Mouse (Mus musculus) stomach, embryonic 14.5 days (tissue): ENCODE measurements around the gene Rhoj. TPM values are rescaled to one million over a fixed set of nuclear protein-coding genes. Genes with fewer than 3 reads are reported as not detected.

Experiments used
- ATAC-seq: fragments of 200-750 bp; cut with Nextera tagmentation; 2 replicates; pipeline ENCODE4 v1.8.0; 2017; ENCODE audit warnings: low read depth, moderate TSS enrichment; ENCODE audit not compliant: insufficient number of reproducible peaks, insufficient read depth, low FRiP score
- H3K27ac ChIP-seq: fragments of 300-500 bp; sonication (generic); 2 replicates; pipeline ENCODE4 v1.5.1; 2014; ENCODE audit warnings: mild to moderate bottlenecking, low read length, moderate library complexity, mixed read lengths
- H3K27me3 ChIP-seq: fragments of 300-500 bp; sonication (generic); 2 replicates; pipeline ENCODE4 v1.6.1; 2014; ENCODE audit warnings: low read length, control low read depth, mixed read lengths; ENCODE audit not compliant: control insufficient read depth, insufficient read depth
- H3K36me3 ChIP-seq: fragments of 300-500 bp; sonication (generic); 2 replicates; pipeline ENCODE4 v1.6.1; 2014; ENCODE audit warnings: mild to moderate bottlenecking, control low read depth, low read length, moderate library complexity, mixed read lengths; ENCODE audit not compliant: control insufficient read depth, insufficient read depth
- H3K4me1 ChIP-seq: fragments of 300-500 bp; sonication (generic); 2 replicates; pipeline ENCODE4 v1.6.1; 2014; ENCODE audit warnings: low read length, control low read depth, mixed read lengths; ENCODE audit not compliant: control insufficient read depth, insufficient read depth
- H3K4me2 ChIP-seq: fragments of 300-500 bp; sonication (generic); replicated peaks from 2 replicates; pipeline ENCODE4 v1.6.1; 2014; ENCODE audit warnings: low read depth, low read length, control low read depth
- H3K4me3 ChIP-seq: fragments of 300-500 bp; sonication (generic); 2 replicates; pipeline ENCODE4 v1.5.1; 2014; ENCODE audit warnings: low read depth, low read length, control low read depth
- H3K9ac ChIP-seq: fragments of 300-500 bp; sonication (generic); replicated peaks from 2 replicates; pipeline ENCODE4 v1.6.1; 2014; ENCODE audit warnings: low read depth, mild to moderate bottlenecking, control low read depth, low read length, moderate library complexity, mixed read lengths
- H3K9me3 ChIP-seq: fragments of 300-500 bp; sonication (generic); 2 replicates; pipeline ENCODE4 v1.6.1; 2016; ENCODE audit warnings: low read depth, low read length, control low read depth; ENCODE audit not compliant: control insufficient read depth
- WGBS: fragments of 180-500 bp; shearing (Covaris S2); extraction: QIAGEN DNeasy Blood & Tissue Kit; methylation state at CpG from one replicate; pipeline ENCODE4 v1.1.7; 2014; 5-methylcytosine and 5-hydroxymethylcytosine counted together
- polyA plus RNA-seq: library from polyadenylated mRNA; unstranded; fragments of >200 nt; fragmentation: Nextera tagmentation; extraction: Ambion mirVana; gene quantifications from 2 replicates; pipeline ENCODE4 v1.2.1, GENCODE M21; 2014

Gene Rhoj
- polyA plus RNA-seq, 1 experiment from 2014 or later: 78.7 TPM

DNA sequence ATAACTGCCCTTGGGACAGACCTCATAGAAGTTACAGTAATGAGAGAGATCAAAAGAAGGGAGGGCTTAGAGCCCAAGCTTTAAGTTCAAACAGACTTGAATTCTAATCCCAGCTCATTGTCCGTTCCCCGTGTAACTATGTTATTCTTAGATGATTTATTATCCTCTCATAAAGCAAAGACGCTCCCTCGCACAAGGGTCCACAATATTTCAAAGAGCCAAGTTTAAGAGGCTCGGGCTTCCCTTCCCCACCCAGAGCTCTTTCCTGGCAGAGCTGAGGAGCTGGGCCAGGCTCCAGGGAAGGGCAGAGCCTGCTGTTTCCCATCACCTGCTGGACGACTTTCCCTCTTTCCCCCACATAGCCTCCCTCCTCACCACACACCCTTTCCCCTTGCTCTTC is 44.3 kb downstream of the Rhoj start:
- H3K9me3 ChIP-seq: no peaks in the 10 kb centered on the region
- no peaks in the 10 kb centered on the region for H3K36me3 ChIP-seq
- 14% methylated on average over 6 of the region's 6 CpGs for WGBS
- H3K4me1 ChIP-seq: peaks cover 5% of the 10 kb centered on the region; the same call in 1 of the 2 replicates
- no peaks in the 10 kb centered on the region for H3K27me3 ChIP-seq
- peak overlapping the region; percentile 83 for H3K27ac ChIP-seq
- H3K4me3 ChIP-seq: no peak overlapping the region
- H3K4me2 ChIP-seq: 0 out of 2 replicates have a peak overlapping the region, but pooled peaks have one; percentile 16
- ATAC-seq: peak; percentile 87; the same call in 1 of the 2 replicates
- H3K9ac ChIP-seq: no peak overlapping the region

GRCm38 (mm10) chr12:75354354-75354753 is 46.2 kb downstream of the Rhoj start:
- Histone ChIP-seq H3K9ac (no peak overlapping the region), H3K27me3 (no peaks in the 10 kb centered on the region), H3K27ac (no peak overlapping the region; the same call in 1 of the 2 replicates), H3K4me3 (no peak overlapping the region), H3K9me3 (no peaks in the 10 kb centered on the region), H3K36me3 (no peaks in the 10 kb centered on the region), H3K4me1 (peaks cover 5% of the 10 kb centered on the region; the same call in 1 of the 2 replicates), H3K4me2 (no peak overlapping the region)
- WGBS: 55% methylated on average over 7 of the region's 7 CpGs
- ATAC-seq: no peak

DNA sequence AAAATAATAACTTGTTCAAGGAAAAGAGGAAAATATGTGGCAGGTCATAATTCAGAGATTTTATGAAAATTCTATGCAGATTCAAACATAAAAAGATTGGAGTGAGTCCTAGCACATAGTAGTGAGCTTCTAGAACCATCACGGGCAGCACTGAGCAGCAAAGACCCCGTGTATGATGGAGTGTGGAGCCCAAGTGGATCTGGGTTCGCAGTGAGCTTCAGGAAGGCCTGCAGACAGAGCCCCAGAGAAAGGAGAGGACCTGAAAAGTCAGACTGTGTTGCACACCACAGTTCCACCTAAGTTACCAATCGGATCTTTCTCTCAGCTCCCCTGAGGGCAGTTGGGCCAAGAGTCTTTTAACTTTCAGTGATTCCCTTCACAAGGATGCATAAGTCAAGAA is 49.7 kb downstream of the Rhoj start:
- no peaks in the 10 kb centered on the region for H3K9me3 ChIP-seq
- no peak overlapping the region for H3K9ac ChIP-seq
- H3K4me3 ChIP-seq: no peak overlapping the region
- peaks cover 4% of the 10 kb centered on the region; the same call in 1 of the 2 replicates for H3K4me1 ChIP-seq
- H3K27me3 ChIP-seq: no peaks in the 10 kb centered on the region
- WGBS: 85% methylated on average over 4 of the region's 4 CpGs
- H3K36me3 ChIP-seq: no peaks in the 10 kb centered on the region
- no peak overlapping the region for H3K27ac ChIP-seq
- H3K4me2 ChIP-seq: no peak overlapping the region
- ATAC-seq: no peak

- no peak for ATAC-seq
- no peak overlapping the region for H3K4me3 ChIP-seq
- no peaks in the 10 kb centered on the region for H3K27me3 ChIP-seq
- H3K27ac ChIP-seq: no peak overlapping the region
- no peaks in the 10 kb centered on the region for H3K9me3 ChIP-seq
- no peak overlapping the region for H3K9ac ChIP-seq
- no peaks in the 10 kb centered on the region for H3K36me3 ChIP-seq
- H3K4me2 ChIP-seq: no peak overlapping the region
- H3K4me1 ChIP-seq: no peaks in the 10 kb centered on the region
- 74% methylated on average over 4 of the region's 4 CpGs for WGBS
These were observed 50.6 kb downstream of the Rhoj start for GRCm38 (mm10) chr12:75358714-75359113.

DNA sequence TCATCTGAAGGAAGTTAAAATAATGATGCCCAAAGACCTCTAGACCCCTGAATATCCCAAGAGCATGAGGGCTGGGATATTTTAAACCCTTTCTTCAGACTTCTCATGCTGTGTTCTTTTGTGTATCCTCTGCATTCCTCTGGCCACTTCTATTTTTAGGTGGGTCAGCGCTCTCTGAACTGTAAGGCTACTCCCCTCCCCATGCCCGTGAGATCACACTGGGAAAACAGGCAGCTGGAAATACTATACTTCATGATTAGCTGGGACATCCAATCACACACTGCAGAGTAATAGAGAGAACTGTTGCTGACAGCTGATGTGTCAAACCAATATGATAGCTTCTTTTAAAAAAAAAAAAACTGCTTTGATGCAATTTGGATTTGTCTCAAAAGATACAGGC is 51.4 kb downstream of the Rhoj start:
- ATAC-seq: no peak
- no peaks in the 10 kb centered on the region for H3K36me3 ChIP-seq
- WGBS: 53% methylated on average over 2 of the region's 2 CpGs
- H3K4me3 ChIP-seq: no peak overlapping the region
- H3K9me3 ChIP-seq: no peaks in the 10 kb centered on the region
- no peak overlapping the region for H3K4me2 ChIP-seq
- H3K9ac ChIP-seq: no peak overlapping the region
- H3K27me3 ChIP-seq: no peaks in the 10 kb centered on the region
- no peaks in the 10 kb centered on the region for H3K4me1 ChIP-seq
- H3K27ac ChIP-seq: no peak overlapping the region

DNA sequence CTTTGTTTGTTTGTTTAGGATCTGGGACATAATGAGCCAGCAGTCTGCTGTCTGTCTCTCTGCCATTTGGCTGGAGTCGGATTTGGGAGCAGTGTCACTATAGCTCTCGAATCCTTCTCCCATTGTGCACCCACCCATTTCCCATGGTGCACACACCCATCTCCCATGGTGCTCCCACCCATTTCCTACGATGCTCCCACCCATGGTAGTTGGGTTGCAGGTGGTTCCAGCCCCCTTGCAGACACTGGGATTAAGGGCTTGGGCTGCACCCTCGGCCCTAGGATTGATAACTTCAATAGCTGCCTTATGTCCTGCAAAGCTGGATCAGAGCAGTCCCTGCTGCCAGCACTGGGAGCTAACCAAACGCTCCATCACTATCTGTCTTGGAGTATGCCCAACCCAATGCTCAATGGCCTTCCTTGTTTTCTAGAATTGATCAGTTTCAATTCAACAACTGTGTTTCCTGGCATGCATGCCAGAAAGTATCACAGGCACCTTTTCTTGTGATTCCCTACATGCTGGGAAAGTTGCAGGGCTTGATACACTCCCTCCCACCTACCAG is 51.9 kb downstream of the Rhoj start:
- H3K4me3 ChIP-seq: no peak overlapping the region
- ATAC-seq: no peak
- no peak overlapping the region for H3K4me2 ChIP-seq
- no peaks in the 10 kb centered on the region for H3K27me3 ChIP-seq
- H3K9me3 ChIP-seq: no peaks in the 10 kb centered on the region
- H3K4me1 ChIP-seq: no peaks in the 10 kb centered on the region
- no peaks in the 10 kb centered on the region for H3K36me3 ChIP-seq
- no peak overlapping the region for H3K9ac ChIP-seq
- 57% methylated on average over 5 of the region's 5 CpGs for WGBS
- H3K27ac ChIP-seq: no peak overlapping the region

DNA sequence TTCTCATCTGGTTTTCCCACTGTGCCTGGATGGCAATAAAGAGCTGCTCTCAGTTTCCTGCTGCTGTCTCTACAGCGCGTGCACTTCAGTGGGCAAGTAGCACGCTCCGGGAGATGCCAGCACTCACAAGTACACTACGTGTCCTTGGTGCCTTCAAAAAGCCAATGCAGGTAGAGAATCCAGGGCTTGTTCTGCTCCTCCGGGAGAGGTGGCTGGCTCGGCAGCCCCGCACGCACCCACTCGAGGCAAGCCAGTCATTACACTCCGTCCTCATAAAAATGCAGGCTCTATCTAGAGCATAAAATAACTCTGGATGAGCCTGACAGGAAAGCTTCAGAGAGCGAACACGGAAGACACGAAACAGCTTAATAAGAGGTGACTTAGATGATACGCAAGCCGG is 54.3 kb downstream of the Rhoj start:
- 91% methylated on average over 16 of the region's 16 CpGs for WGBS
- no peaks in the 10 kb centered on the region for H3K4me1 ChIP-seq
- H3K27ac ChIP-seq: no peak overlapping the region

DNA sequence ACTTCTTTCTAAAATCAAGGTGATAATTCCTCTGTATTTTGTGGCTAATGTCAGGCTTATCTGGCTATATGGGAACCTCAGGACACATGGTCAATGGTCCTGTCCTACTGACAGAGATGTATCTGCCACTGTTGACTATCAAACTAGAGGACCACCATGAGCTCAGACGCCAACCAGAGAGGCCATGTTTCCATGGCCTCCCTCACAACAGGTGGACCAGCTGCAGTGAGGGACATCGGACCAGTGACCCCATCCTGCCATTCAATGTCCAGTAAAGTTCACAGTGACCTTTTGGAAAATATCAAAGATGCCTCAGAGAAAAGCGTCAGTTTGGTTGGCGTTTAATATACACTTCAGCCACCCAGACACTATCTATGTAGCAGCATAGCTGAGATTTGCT is 56.3 kb downstream of the Rhoj start:
- no peak overlapping the region for H3K27ac ChIP-seq
- H3K27me3 ChIP-seq: no peaks in the 10 kb centered on the region
- H3K36me3 ChIP-seq: no peaks in the 10 kb centered on the region
- H3K4me2 ChIP-seq: no peak overlapping the region
- no peak for ATAC-seq
- no peaks in the 10 kb centered on the region for H3K9me3 ChIP-seq
- no peak overlapping the region for H3K4me3 ChIP-seq
- H3K9ac ChIP-seq: no peak overlapping the region
- 93% methylated on average over 4 of the region's 4 CpGs for whole genome bisulfite sequencing
- no peaks in the 10 kb centered on the region for H3K4me1 ChIP-seq

More for the DNA sequence above, 54.3 kb downstream of the Rhoj start:
- no peak overlapping the region for H3K4me2 ChIP-seq
- no peak for ATAC-seq
- H3K36me3 ChIP-seq: no peaks in the 10 kb centered on the region
- H3K9ac ChIP-seq: no peak overlapping the region
- no peaks in the 10 kb centered on the region for H3K27me3 ChIP-seq
- no peaks in the 10 kb centered on the region for H3K9me3 ChIP-seq
- no peak overlapping the region for H3K4me3 ChIP-seq

DNA sequence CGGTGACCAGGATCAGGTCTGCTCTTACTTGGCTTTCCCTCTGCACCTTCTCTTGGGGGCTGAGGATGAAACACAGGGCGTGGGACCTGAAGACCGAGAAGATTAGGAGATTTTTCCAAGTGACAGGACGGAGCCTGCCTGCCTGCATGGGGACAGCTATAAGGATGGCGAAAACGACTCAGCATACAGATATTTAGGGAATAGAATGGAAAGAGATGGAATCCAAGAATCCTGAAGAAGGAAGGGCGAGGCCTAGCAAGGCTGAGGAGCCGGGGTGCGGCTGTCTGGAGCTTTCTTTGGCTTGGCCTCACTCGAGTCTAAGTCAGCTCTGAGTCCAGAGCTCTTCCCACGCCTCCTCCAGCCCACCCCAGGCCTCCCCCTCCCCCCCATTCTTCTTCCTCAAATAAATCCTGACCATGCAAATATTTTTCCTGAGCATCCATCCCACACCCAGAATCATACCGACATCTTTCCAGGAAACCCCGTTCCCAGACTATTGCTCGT is 57.6 kb downstream of the Rhoj start:
- Histone ChIP-seq H3K36me3 (no peaks in the 10 kb centered on the region), H3K27me3 (no peaks in the 10 kb centered on the region), H3K4me3 (no peak overlapping the region), H3K9ac (no peak overlapping the region), H3K9me3 (no peaks in the 10 kb centered on the region), H3K4me2 (no peak overlapping the region), H3K27ac (no peak overlapping the region), H3K4me1 (no peaks in the 10 kb centered on the region)
- 82% methylated on average over 14 of the region's 14 CpGs for WGBS
- ATAC-seq: no peak
